Mouse (Mus musculus) thymus, adult 2 months (tissue): ENCODE results near the gene Srms. TPM values are rescaled to one million over a fixed set of nuclear protein-coding genes. Genes with fewer than 3 reads are reported as not detected.

Source experiments
- DNase-seq: peaks from one replicate; pipeline ENCODE4 v3.0.0; 2021
- H3K27ac ChIP-seq: fragments of 200-500 bp; 2 replicates; pipeline ENCODE4 v1.5.1; 2012; ENCODE audit warnings: low read length, control low read depth; ENCODE audit not compliant: control insufficient read depth, insufficient read depth
- H3K27me3 ChIP-seq: fragments of 200-500 bp; 2 replicates; pipeline ENCODE4 v1.6.1; 2012; ENCODE audit warnings: mild to moderate bottlenecking, low read length, moderate library complexity, mixed read lengths; ENCODE audit not compliant: control insufficient read depth, insufficient read depth
- H3K36me3 ChIP-seq: fragments of 200-500 bp; 2 replicates; pipeline ENCODE4 v1.6.1; 2012; ENCODE audit warnings: mild to moderate bottlenecking, low read length, moderate library complexity; ENCODE audit not compliant: control insufficient read depth, insufficient read depth
- H3K4me1 ChIP-seq: fragments of 200-500 bp; replicated peaks from 2 replicates; pipeline ENCODE4 v1.6.1; 2012; ENCODE audit warnings: low read length; ENCODE audit not compliant: control insufficient read depth, insufficient read depth
- H3K4me3 ChIP-seq: fragments of 200-500 bp; 2 replicates; pipeline ENCODE4 v1.5.1; 2012; ENCODE audit warnings: mild to moderate bottlenecking, low read length, control low read depth, moderate library complexity; ENCODE audit not compliant: control insufficient read depth, insufficient read depth
- CTCF ChIP-seq: fragments of 200-500 bp; IDR thresholded peaks from 2 replicates; pipeline ENCODE4 v1.5.1; 2012; ENCODE audit warnings: mild to moderate bottlenecking, control low read depth, low read length, moderate library complexity, borderline replicate concordance; ENCODE audit not compliant: control insufficient read depth, poor library complexity, insufficient read depth; ENCODE audit errors: extremely low read depth
- POLR2A ChIP-seq: fragments of 200-500 bp; IDR thresholded peaks from 2 replicates; pipeline ENCODE4 v1.6.1; 2012; ENCODE audit warnings: mild to moderate bottlenecking, low read length, control low read depth, moderate library complexity; ENCODE audit not compliant: control insufficient read depth, poor library complexity, insufficient read depth; ENCODE audit errors: extremely low read depth
- WGBS: fragments of 180-500 bp; shearing (Covaris S2); methylation state at CpG from one replicate; pipeline ENCODE4 v1.1.7; 2018; 5-methylcytosine and 5-hydroxymethylcytosine counted together
- polyA plus RNA-seq: library from polyadenylated mRNA; depleted of rRNA; stranded (reverse); fragments of >200 nt; gene quantifications from 2 replicates; pipeline ENCODE4 v1.2.3, GENCODE M21; 2012

Srms gene
- polyA plus RNA-seq, 1 experiment, result 0.86 TPM

GRCm38 (mm10) chr2:181224994-181225393 is 12.0 kb upstream of the Srms start:
- no peaks in the 10 kb centered on the region for H3K27me3 ChIP-seq
- 96% methylated on average over 2 of the region's 2 CpGs for WGBS
- no peak for DNase-seq
- TF ChIP-seq CTCF (no peak), POLR2A (no peak)
- no peak overlapping the region for H3K4me3 ChIP-seq
- H3K36me3 ChIP-seq, result peaks cover 7% of the 10 kb centered on the region
- H3K4me1 ChIP-seq, result peaks cover 8% of the 10 kb centered on the region
- no peak overlapping the region for H3K27ac ChIP-seq

- H3K4me3 ChIP-seq, result peak overlapping the region; percentile 41; the same call in 1 of the 2 replicates
Measured at GRCm38 (mm10) chr2:181220361-181220760, 7.4 kb upstream of the Srms start.

GRCm38 (mm10) chr2:181219538-181220216 is 6.7 kb upstream of the Srms start, which contains the start of gene Fndc11:
Gene Fndc11, plus strand, starts transcription at chr2:181220013.
- WGBS, result 1% methylated on average over 25 of the region's 25 CpGs

More at GRCm38 (mm10) chr2:181220361-181220760, 7.4 kb upstream of the Srms start:
- Histone ChIP-seq H3K36me3 (no peaks in the 10 kb centered on the region), H3K27me3 (no peaks in the 10 kb centered on the region), H3K4me1 (peaks cover 18% of the 10 kb centered on the region), H3K27ac (peak overlapping the region; percentile 62; the same call in 1 of the 2 replicates)
- no peak for DNase-seq
- TF ChIP-seq POLR2A (no peak), CTCF (no peak)
- WGBS, result 4% methylated on average over 2 of the region's 2 CpGs

GRCm38 (mm10) chr2:181218881-181219485 is 6.0 kb upstream of the Srms start:
- Histone ChIP-seq H3K27ac (peak overlapping the region; percentile 87), H3K4me1 (peaks cover 18% of the 10 kb centered on the region), H3K27me3 (no peaks in the 10 kb centered on the region), H3K4me3 (no peak overlapping the region), H3K36me3 (no peaks in the 10 kb centered on the region)
- no peak for TF ChIP-seq POLR2A
- TF ChIP-seq CTCF, result no peak
- WGBS, result 37% methylated on average over 5 of the region's 5 CpGs
- DNase-seq, result no peak

More at GRCm38 (mm10) chr2:181219538-181220216, 6.7 kb upstream of the Srms start, which contains the start of gene Fndc11:
- Histone ChIP-seq H3K27ac (peak within 1 kb of the TSS; percentile 87), H3K27me3 (no peaks in the 10 kb centered on the region), H3K36me3 (no peaks in the 10 kb centered on the region), H3K4me1 (peaks cover 18% of the 10 kb centered on the region), H3K4me3 (peak within 1 kb of the TSS; percentile 41)
- TF ChIP-seq CTCF (peak; percentile 65), POLR2A (no peak)
- DNase-seq, result peak; percentile 92

- TF ChIP-seq POLR2A (no peak), CTCF (no peak)
- no peaks in the 10 kb centered on the region; the same call in 1 of the 2 replicates for H3K27me3 ChIP-seq
- no peak overlapping the region for H3K4me3 ChIP-seq
- no peaks in the 10 kb centered on the region for H3K36me3 ChIP-seq
- DNase-seq, result no peak
- H3K27ac ChIP-seq, result no peak overlapping the region
- 98% methylated on average over 6 of the region's 6 CpGs for WGBS
- H3K4me1 ChIP-seq, result peaks cover 33% of the 10 kb centered on the region
Measured at GRCm38 (mm10) chr2:181216037-181216436, 3.1 kb upstream of the Srms start.

GRCm38 (mm10) chr2:181212389-181213020 is 480 bp downstream of the Srms start:
- TF ChIP-seq CTCF (no peak), POLR2A (no peak)
- H3K4me1 ChIP-seq, result peaks cover 15% of the 10 kb centered on the region
- no peaks in the 10 kb centered on the region for H3K36me3 ChIP-seq
- H3K27ac ChIP-seq, result no peak overlapping the region
- no peaks in the 10 kb centered on the region; the same call in 1 of the 2 replicates for H3K27me3 ChIP-seq
- 4% methylated on average over 34 of the region's 34 CpGs for WGBS
- H3K4me3 ChIP-seq, result peak overlapping the region; percentile 31
- DNase-seq, result no peak
